Mouse (Mus musculus): ENCODE data around the gene Senp5. TPM values are rescaled to one million over a fixed set of nuclear protein-coding genes. Genes with fewer than 3 reads are reported as not detected.

Gene Senp5
- 10 to 100 TPM; 26.1 to 27.7 TPM for total RNA-seq (2023)

GRCm38 (mm10) chr16:32002509-32003477 lies at the start of gene Senp5:
Senp5 (minus strand) TSS chr16:32003287.

DNA sequence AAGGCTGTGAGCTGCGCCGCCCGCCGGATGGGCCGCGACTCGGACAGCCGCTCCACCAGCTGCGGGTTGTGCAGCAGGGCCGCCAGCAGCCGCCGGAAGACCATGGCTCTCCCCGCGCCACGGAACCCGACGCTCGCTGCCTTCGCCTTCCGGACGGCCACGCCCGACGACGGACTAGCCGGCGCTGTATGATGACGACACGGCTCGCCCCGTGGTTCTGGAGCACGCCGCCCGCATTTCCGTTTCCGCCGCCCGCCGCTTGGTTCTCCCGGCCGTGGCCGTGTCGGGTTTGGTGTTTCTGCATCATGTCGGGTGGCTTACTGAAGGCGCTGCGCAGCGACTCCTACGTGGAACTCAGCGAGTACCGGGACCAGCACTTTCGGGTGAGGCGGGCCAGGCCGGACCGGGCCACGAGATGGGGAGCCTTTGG lies 54.7 kb downstream of the Senp5 start, which contains the start of the genes 0610012G03Rik and Ncbp2:
Gene 0610012G03Rik, minus strand, starts transcription at position 150 of the 430 bp plus-strand sequence.
Gene Ncbp2, plus strand, starts transcription at position 169 of the 430 bp plus-strand sequence.

GRCm38 (mm10) chr16:31933751-31934549 lies 69.1 kb downstream of the Senp5 start, which contains the start of gene Pigz:
Pigz (plus strand) TSS chr16:31933851.

Other genes with a start within 250 kb of the Senp5 start
- under 1 TPM in 1 of 2 experiments, not detected in 1; 0.17 TPM for gene Meltf, start 124.5 kb downstream of the Senp5 start, total RNA-seq (2023)
- not detected for gene Pigz, start 69.4 kb downstream of the Senp5 start, total RNA-seq (2023)
- 10 to 100 TPM; 18.5 to 20.5 TPM for gene 0610012G03Rik, start 54.8 kb downstream of the Senp5 start, total RNA-seq (2023)
- 10 to 100 TPM; 26.9 to 28.9 TPM for gene Ncbp2, start 54.8 kb downstream of the Senp5 start, total RNA-seq (2023)
- gene Pak2, start 76.1 kb upstream of the Senp5 start, total RNA-seq (2023), result 100 to 1,000 TPM; 117 to 119 TPM
- 10 to 100 TPM; 52.7 to 68.5 TPM for gene Pigx, start 96.5 kb upstream of the Senp5 start, total RNA-seq (2023)
- gene Cep19, start 96.5 kb upstream of the Senp5 start, total RNA-seq (2023), result 10 to 100 TPM; 10.1 to 11.9 TPM
- 10 to 100 TPM; 85.5 to 97.1 TPM for gene Nrros, start 162.3 kb upstream of the Senp5 start, total RNA-seq (2023)
- not detected for gene Bex6, start 176.5 kb upstream of the Senp5 start, total RNA-seq (2023)
- 10 to 100 TPM in 1 of 2 experiments, 1 to 10 TPM in 1; 8.8 to 10.3 TPM for gene Fbxo45, start 243.9 kb upstream of the Senp5 start, total RNA-seq (2023)
- gene Wdr53, start 243.9 kb upstream of the Senp5 start, total RNA-seq (2023), result 10 to 100 TPM in 1 of 2 experiments, 1 to 10 TPM in 1; 9.4 to 14.4 TPM